In the genomic region with DNA sequence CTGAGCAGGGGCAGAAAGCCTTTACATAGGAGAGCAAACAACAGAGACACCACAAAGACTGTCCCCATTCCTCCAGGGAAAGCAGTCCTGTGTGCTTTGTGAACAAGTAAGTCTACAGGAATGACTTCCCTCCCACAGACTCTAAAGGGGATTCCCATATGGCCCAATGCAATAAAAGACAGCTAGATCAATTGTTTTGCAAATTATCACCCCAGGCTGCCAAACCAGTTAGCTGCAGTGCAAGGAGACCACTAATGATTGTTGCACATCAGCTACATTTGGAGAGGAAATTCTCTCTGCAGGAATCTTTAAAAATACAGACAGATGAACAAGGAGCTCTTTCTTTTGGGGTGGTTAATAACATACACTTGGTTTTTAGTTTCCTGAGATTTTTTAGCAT, we compare ENCODE assay signal across 13 mouse cellular contexts. TPM values are rescaled to one million over a fixed set of nuclear protein-coding genes. Genes with fewer than 3 reads are reported as not detected.
A peak's percentile ranks its signal among the peaks of the same experiment; 100 is the strongest.
DNase-seq lines count a peak whose midpoint lies in the region; ATAC-seq and TF ChIP-seq lines count a peak whose summit lies in the region.
"Had no signal": no experiment of that assay in that cellular context is flagged by ENCODE, and none has a peak within 500 bp of the region (broad histone marks: within the 10 kb centered on the region; RNA-seq: fewer than 3 reads in every experiment).

No protein-coding gene starts in this region.

- H3K27ac ChIP-seq in forebrain, embryonic 14.5 days (ENCODE audit: low read depth, low read length) = peak overlapping the region; percentile 89
- H3K27ac ChIP-seq in olfactory bulb, adult 2 months (ENCODE audit: insufficient read depth, low read depth, low read length) = peak overlapping the region; percentile 30
- no peak overlapping the region for H3K27ac ChIP-seq in kidney, embryonic 15.5 days
- H3K27ac ChIP-seq: liver, embryonic 13.5 days had no signal

- peak; percentile 27 for DNase-seq in embryo, embryonic 10 days (ENCODE audit: low spot score)
- peak; percentile 74 for DNase-seq in forebrain, embryonic 14.5 days (ENCODE audit: low spot score)
- peak; percentile 61 for DNase-seq in mesoderm, embryonic 11.5 days (ENCODE audit: low read depth, low spot score)
- DNase-seq in urinary bladder, adult 18-20 months (ENCODE audit: low spot score in 2 of 2) = no peak
- DNase-seq in kidney, adult 18-20 months = no peak
- DNase-seq: heart, postnatal 4 days; liver, embryonic 13.5 days; lung, postnatal 36 days; spleen, adult 18-20 months; thymus, adult 2 months had no signal

- no peaks in the 10 kb centered on the region for H3K27me3 ChIP-seq in forebrain, embryonic 14.5 days (replicated peaks; ENCODE audit: control insufficient read depth, insufficient read depth, low read length)
- no peaks in the 10 kb centered on the region for H3K27me3 ChIP-seq in kidney, embryonic 15.5 days
- H3K27me3 ChIP-seq: liver, embryonic 13.5 days had no signal

- H3K9me3 ChIP-seq in forebrain, embryonic 14.5 days (replicated peaks; ENCODE audit: control insufficient read depth, low read length) = no peaks in the 10 kb centered on the region
- no peaks in the 10 kb centered on the region for H3K9me3 ChIP-seq in kidney, embryonic 15.5 days (replicated peaks)
- H3K9me3 ChIP-seq: liver, embryonic 13.5 days had no signal

- peaks cover 19% of the 10 kb centered on the region for H3K4me1 ChIP-seq in forebrain, embryonic 14.5 days (ENCODE audit: control insufficient read depth, insufficient read depth, low read length)
- H3K4me1 ChIP-seq in olfactory bulb, adult 2 months (ENCODE audit: control insufficient read depth, insufficient read depth, low read length) = peaks cover 8% of the 10 kb centered on the region
- peaks cover 12% of the 10 kb centered on the region for H3K4me1 ChIP-seq in kidney, embryonic 15.5 days
- H3K4me1 ChIP-seq: liver, embryonic 13.5 days had no signal

- H3K9ac ChIP-seq in forebrain, embryonic 14.5 days (ENCODE audit: low read length) = no peak overlapping the region
- no peak overlapping the region for H3K9ac ChIP-seq in kidney, embryonic 15.5 days
- H3K9ac ChIP-seq: liver, embryonic 13.5 days had no signal

- peak overlapping the region; percentile 8; the same call in 1 of the 2 replicates for H3K4me2 ChIP-seq in forebrain, embryonic 14.5 days (ENCODE audit: low read length)
- no peak overlapping the region for H3K4me2 ChIP-seq in kidney, embryonic 15.5 days
- H3K4me2 ChIP-seq: liver, embryonic 13.5 days had no signal

- ATAC-seq in forebrain, embryonic 14.5 days = peak; percentile 53
- no peak for ATAC-seq in kidney, embryonic 15.5 days (replicated peaks; ENCODE audit: low FRiP score)
- ATAC-seq: activated CD4-positive, CD25-positive, alpha-beta regulatory T cell, adult 4 months had no signal

- no peak for TF ChIP-seq CTCF in olfactory bulb, adult 2 months (IDR thresholded peaks at IDR 0.05; ENCODE audit: insufficient read depth, low read depth, low read length)

- H3K4me3 ChIP-seq in forebrain, embryonic 14.5 days (ENCODE audit: low read depth, low read length) = no peak overlapping the region
- H3K4me3 ChIP-seq in olfactory bulb, adult 2 months (ENCODE audit: insufficient read depth, low read depth, low read length) = no peak overlapping the region
- H3K4me3 ChIP-seq in kidney, embryonic 15.5 days (replicated peaks) = no peak overlapping the region
- H3K4me3 ChIP-seq: liver, embryonic 13.5 days had no signal

- H3K36me3 ChIP-seq in forebrain, embryonic 14.5 days (ENCODE audit: control insufficient read depth, insufficient read depth, low read length) = no peaks in the 10 kb centered on the region
- no peaks in the 10 kb centered on the region for H3K36me3 ChIP-seq in kidney, embryonic 15.5 days
- H3K36me3 ChIP-seq: liver, embryonic 13.5 days had no signal

- TF ChIP-seq POLR2A in olfactory bulb, adult 2 months (IDR thresholded peaks at IDR 0.05; ENCODE audit: insufficient read depth, low read depth, low read length) = no peak

RNA-seq across cellular contexts. Expression of gene Lamp5, which starts 55.6 kb away (rescaled TPM):
- polyA plus RNA-seq in forebrain, embryonic 14.5 days (2014; fragmentation: Nextera tagmentation; extraction: Ambion mirVana) = 1.2 and 1.8 TPM in 2 replicates
- not detected in 2 replicates for polyA plus RNA-seq in olfactory bulb, adult 2 months (2012; ENCODE audit: insufficient read depth, insufficient read length, low replicate concordance, missing spikeins)
- polyA plus RNA-seq in kidney, embryonic 15.5 days (2015; fragmentation: Nextera tagmentation; extraction: Ambion mirVana) = 5.2 and 6.8 TPM in 2 replicates
- polyA plus RNA-seq: activated CD4-positive, CD25-positive, alpha-beta regulatory T cell, adult 4 months; thymus, adult 2 months had no signal

Comparison
In these comparisons a context has a peak if more than half of its experiments do, and no peak if none do; other contexts are left out.
1. DNase-seq: peak in embryo, embryonic 10 days (single experiment), forebrain, embryonic 14.5 days (single experiment) and mesoderm, embryonic 11.5 days (single experiment); none in urinary bladder, adult 18-20 months (0 of 2) and kidney, adult 18-20 months (single experiment).